Mouse (Mus musculus): ENCODE results near the gene Folr1.

The Folr1 gene

GRCm38 (mm10) chr7:101868241-101869162, 2.1 kb downstream of the Folr1 start:
- peak; percentile 67 for DNase-seq

- DNase-seq = no peak
Observed at GRCm38 (mm10) chr7:101867482-101867881, 3.1 kb downstream of the Folr1 start.

- no peak for DNase-seq
Observed at GRCm38 (mm10) chr7:101866491-101867265, 3.9 kb downstream of the Folr1 start.

DNA sequence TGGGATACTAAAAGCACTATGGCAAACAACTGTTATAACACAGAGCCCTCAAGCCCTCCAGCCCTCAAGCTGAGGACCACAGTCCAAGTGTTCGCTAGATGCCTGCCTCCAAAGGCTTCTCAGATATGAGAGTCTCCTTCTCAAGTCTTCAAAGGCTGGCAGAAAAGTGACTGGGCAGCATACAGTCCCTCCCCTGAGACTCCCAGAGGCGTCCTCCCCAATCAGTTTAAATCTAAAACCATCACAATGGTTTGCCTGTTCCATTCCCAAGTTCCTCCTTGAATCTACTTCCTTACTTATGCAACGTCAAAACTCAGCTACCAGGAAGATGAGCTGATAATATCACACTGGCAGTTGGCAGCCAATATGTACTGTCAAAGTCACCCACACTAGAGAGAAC, 7.2 kb downstream of the Folr1 start, which contains the start of gene Anapc15:
Gene Anapc15, plus strand, starts transcription at position 301 of the 400 bp plus-strand sequence.
- no peak for DNase-seq

DNA sequence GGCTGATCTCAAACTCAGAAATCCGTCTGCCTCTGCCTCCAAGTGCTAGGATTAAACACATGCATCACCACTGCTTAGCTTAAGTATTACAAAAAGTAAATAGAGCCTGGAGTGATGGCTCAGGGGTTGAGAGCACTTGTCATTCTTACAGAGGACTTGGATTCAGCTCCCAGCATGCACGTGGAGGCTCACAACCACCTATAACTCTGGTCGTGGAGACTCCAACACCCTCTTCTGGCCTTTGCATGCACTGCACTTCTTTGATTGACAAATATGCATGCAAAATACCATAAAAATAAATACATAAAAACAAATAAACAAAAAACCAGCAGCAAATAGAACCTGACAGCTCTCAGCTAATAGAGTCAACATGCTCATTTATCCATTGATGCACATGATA, 8.3 kb downstream of the Folr1 start:
- no peak for DNase-seq

DNA sequence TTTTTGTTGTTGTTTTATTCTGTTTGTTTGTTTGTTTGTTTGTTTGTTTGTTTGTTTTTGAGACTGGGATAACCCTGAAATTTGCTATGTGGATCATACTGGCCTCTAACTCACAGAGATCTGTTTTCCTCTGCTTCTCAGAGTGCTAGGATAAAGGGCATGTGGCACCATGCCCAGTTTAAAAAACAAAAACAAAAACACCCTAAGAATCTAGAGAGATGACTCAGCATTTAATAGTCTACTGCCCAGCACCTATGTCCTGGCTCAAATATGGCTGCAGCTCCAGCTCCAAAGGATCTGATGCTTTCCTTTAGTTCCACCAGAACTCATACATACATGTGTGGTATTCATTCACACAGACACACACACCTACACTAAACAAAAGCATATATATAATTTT, 9.6 kb downstream of the Folr1 start:
- DNase-seq = no peak

DNA sequence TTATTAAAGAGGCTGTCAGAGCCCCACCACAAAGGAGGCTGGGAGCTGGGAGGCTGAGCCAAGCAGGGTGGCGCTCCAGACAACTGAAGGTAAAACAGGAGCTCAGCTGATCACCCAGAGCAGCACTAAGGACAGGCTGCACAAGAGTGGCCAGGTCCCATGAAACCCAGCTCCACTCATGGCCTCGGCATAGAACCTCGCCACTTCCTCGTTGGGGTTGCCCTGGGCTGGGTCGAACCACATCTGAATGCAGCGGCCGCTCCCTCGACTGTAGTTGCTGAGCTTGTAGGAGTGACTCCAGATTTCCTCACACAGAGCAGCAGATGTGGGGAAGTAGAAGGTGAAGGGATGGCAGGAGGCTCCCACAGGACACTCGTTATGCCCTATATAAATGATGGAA, 12.2 kb downstream of the Folr1 start:
- no peak for DNase-seq

- DNase-seq = no peak
Observed at GRCm38 (mm10) chr7:101857094-101857493, 13.5 kb downstream of the Folr1 start, which contains the start of gene Folr2. Gene Folr2 (minus strand): TSS chr7:101857194.

- no peak for DNase-seq
Observed at GRCm38 (mm10) chr7:101853816-101854215, 16.8 kb downstream of the Folr1 start.

- DNase-seq = no peak
Observed at GRCm38 (mm10) chr7:101852846-101853245, 17.7 kb downstream of the Folr1 start.

DNA sequence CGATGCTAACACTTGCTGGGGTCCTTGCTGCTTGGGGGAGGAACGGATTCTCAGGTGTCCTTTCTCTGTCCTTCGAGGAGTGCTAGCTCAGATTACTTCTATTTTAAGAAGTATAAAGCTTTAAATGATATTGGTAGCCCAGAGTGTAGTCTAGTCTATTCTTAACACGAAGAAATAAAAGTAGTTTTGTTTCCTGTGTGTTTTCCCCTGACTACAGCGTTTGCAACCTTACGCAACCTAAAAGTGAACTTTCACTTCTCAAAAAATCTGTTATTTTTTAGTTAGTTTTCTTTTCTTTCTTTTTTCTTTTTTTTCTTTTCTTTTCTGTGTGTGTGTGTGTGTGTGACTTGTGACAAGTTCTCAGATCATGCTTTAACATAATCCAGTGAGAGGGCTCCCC, 18.9 kb downstream of the Folr1 start:
- DNase-seq = no peak

DNA sequence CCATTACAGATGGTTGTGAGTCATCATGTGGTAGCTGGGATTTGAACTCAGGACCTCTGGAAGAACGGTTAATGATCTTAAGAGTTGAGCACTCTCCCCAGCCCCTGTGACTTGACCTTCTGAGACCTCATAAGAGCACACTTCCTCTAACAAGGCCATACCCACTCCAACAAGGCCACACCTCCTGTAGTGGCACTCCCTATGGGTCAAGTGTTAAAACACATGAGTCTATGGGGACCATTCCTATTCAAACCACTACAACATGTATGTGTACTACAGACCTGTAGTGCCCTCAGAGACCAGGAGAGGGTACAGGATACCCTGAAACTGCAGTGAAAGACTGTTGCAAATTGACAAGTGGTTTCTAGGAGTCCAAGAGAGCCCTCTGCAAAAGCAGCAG, 22.7 kb downstream of the Folr1 start:
- DNase-seq = no peak

DNA sequence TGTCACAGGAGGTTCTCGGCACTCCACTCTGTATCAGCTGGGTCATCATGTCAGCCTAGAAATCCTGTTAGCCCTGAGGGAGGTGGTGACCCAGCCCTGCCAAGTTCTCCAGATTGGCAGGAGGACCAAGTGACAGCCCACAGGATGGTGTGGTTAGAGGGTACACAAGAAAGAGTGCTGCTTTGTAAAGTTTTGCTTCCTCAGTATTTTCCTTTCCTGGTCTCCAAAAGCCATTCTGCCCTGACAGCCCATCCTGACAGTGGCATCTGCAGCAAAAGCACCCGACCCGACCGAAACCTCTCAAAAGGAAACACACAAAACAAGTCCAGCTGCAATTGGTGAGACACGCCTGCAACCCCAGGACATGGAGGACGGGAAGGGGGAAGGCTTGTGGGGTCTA, 26.4 kb downstream of the Folr1 start:
- no peak for DNase-seq

DNA sequence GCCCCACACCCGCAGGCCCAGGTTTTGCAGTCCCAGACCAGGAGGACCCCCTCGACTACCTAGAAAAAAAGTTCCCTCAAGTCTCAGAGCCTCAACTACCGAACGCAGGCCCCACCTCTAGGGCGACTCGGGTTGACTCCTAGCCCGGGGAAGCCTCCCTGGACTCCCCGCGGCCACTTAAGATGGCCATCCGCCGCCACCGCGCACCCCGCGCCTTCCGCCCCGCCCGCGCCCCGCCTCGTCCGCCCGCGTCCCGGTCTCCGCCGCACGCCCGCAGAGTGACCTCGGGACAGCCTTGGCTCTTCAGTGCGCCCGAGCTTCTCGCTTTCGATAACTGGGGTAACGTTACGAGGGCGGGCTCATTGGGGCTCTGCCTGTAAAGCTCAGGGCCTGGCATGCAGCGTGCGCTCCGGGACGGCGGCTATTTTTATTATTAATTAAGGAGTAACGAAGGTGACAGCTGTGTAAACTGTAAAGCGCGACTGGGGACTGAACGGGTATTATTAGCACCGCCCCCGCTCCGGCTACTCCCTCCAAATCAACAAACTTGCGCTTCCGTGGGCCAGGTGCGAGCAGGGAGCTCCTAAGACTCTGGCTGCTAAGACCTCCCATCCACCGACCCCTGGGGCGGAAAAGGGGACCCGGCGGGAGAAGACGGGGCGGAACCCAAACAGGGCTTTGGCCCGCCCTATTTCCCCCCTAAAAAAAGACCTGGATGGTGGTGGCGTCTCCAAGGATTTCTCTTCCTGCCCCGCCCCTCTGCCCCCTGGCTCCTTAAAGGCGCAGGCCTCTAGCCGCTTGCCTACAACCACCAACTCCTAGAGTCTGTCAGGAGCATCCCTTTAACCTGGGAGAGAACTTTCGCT, 32.7 kb downstream of the Folr1 start, which contains the start of gene Inppl1:
Gene Inppl1, minus strand, starts transcription at position 624 of the 866 bp plus-strand sequence.
- peak; percentile 91 for DNase-seq

- DNase-seq = no peak
Observed at GRCm38 (mm10) chr7:101837154-101837605, 33.4 kb downstream of the Folr1 start.

DNA sequence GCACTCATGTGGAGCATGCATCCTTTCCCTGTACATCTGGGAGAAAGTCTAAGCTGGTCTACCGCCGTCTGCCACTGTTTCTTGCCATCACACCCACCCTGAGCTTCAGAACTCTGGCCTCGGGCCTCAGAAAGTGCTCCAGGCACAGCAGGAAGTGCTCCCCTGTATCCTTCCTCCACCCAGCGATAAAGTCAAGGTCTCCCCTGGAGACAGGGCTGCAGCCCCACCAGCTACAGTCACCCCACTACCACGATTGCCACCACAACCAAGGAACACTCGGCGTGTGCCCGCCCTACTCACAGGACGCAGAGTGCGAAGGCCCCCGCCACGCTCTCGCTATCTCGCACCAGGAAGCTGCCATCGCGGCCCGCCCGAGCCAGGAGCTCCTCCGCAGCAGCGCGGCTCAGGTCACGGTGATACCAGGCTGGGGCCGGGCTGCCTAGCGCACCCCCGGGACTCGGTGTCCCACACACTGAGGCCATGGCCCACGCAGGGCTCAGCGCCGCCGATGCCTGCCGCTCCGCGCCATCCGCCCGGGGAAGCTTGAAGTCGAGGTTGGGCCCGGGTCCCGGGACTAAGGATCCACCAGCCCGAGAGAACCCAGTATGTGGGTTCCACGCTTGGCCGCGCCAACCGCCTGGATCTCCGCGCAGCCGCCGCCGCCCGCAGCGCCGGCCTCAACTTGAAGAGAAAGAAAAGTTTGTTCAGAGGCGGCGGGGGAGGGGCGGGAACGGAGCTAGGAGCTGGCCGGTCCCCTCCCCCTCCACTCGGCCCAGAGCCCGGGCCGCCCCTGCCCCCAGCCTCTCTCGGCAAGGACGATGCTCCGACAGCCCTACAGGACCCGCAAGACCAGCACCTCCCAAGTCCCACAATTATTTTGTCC, 34.1 kb downstream of the Folr1 start:
- DNase-seq = peak; percentile 79

- DNase-seq = no peak
Observed at GRCm38 (mm10) chr7:101835457-101836109, 35.0 kb downstream of the Folr1 start.

DNA sequence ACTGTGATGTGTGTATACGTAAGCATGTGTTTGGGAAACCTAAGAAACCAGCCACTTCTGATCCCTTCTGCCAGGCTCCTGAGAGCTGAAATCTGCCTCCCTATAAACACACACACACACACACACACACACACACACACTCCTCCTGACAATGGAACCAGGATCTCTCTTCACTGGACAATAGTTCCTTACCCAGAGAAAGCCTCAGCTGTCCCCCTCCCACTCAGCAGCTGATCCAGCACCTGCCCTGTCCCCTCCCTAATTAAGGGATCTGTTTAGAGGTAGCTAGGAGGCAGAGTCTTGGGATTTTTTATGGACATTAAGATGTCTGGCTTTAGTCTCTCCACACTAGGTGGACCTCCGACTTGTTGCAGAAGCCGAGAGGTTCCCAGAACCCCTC, 35.7 kb downstream of the Folr1 start:
- DNase-seq = peak; percentile 50

DNA sequence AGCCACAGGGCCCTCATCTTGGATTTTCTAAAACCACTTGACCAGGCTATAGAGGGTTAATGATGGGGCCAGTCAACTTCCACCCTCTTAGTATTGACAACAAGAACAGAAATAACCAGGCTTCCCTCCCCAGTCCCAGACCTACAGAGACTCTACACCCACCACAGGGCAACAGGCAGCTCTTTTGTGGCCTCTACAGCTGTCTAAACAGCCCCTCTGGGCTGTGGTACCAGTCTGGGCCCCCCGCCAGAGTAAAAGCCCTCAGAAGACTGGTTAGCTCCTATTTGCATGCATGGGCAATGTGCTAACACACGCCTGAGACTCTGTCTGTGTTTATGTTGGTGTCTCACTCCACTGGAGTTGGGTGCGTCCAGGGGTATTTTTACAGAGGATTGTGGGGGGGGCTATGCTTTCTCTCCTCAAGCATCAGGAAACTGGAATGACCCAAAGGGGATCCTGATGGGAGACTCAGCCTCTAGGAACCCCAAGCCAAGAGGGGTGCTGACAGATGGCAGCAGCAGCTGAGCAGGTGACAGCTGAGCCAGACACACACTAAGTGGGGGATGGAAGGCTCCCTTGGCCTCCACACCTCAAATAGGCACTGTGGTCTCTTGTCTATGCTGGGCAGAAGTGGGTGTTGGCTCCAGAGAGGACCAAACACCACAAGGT, 36.5 kb downstream of the Folr1 start:
- no peak for DNase-seq

DNA sequence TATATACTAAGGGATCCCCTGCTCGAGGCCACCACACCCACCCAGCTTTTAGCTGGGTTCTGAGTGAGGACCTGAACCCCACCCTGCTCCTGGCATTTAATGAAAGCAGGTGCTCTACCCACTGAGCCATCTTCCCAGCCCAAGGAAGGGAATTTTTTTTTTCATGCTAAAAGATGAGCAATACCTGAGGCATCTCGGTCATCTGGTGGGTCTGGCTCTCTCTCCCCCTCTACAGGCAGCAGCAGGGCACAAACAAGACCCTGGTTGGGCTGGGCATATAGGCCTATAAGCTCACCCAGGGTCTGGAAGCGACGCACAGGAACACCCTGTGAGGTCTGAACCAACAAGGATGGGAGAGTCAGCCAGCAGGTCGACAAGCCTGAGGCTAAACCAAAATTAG, 37.2 kb downstream of the Folr1 start:
- no peak for DNase-seq

Data from retina, postnatal 1 day (tissue).